Mouse (Mus musculus): ENCODE measurements around the gene Mcemp1. TPM values are rescaled to one million over a fixed set of nuclear protein-coding genes. Genes with fewer than 3 reads are reported as not detected.

The Mcemp1 gene
- polyA plus RNA-seq, 1 experiment from 2014 or later, result 0.54 TPM

DNA sequence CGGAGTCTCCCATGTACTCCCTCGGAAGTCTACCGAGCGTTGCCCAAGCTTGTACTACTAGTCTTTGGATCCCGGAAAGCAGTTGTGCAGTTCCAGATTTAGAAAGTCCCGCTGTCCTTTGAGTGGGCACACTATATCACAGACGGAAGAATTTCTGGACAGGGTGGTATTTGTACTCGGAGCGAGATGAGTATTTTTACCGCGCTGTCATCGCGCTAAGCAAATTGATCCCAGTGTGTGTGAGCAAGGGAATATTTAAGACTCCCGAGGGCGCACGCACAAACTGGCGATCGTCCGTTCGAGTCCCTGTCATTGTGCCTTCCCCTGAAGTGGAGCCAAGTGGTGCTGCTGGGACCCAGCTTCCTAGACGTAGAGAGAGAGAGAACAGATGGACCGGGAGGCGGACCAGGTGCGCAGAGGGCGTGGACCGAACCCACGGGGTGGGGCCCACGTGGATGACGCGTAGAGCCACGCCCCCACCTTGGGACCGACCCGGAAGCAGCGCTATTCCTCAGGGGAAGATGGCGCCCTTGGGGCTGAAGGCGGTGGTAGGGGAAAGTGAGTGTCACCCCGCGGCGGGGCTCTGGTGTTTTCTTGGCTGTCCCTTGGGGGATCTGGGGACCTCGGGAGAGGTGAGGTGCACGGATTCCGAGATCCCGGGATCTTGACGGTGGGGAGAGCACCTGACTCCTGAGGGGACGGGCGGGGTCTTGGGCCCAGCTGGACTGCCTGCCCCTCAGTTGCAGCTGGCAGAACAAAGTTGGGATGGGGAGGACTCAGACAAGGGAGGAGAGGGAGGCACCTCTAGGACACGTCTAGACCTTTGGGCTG lies 34.7 kb upstream of the Mcemp1 start, which contains the start of gene Stxbp2:
Gene Stxbp2, plus strand, starts transcription at position 309 of the 831 bp plus-strand sequence.
- TF ChIP-seq CTCF (IDR thresholded peaks at IDR 0.05; ENCODE audit: low read depth), result 0 out of 2 replicates have a peak, but pooled peaks have one; percentile 6
- Histone ChIP-seq H3K9ac (ENCODE audit: low read depth, low read length) (peak within 1 kb of the TSS; percentile 71), H3K4me1 (replicated peaks; ENCODE audit: insufficient read depth, low read length) (no peaks in the 10 kb centered on the region), H3K36me3 (ENCODE audit: insufficient read depth, low read length) (0 out of 2 replicates have a peak, but pooled peaks cover 3% of the 10 kb centered on the region), H3K9me3 (replicated peaks; ENCODE audit: low read length) (no peaks in the 10 kb centered on the region), H3K4me3 (replicated peaks; ENCODE audit: low read depth, low read length) (peak within 1 kb of the TSS; percentile 63), H3K27ac (peak within 1 kb of the TSS; percentile 8; the same call in 1 of the 2 replicates), H3K4me2 (ENCODE audit: low read length) (peak within 1 kb of the TSS; percentile 74), H3K27me3 (ENCODE audit: insufficient read depth, low read length) (0 out of 2 replicates have a peak, but pooled peaks cover 3% of the 10 kb centered on the region)
- WGBS, result 6% methylated on average over 47 of the region's 47 CpGs
- peak; percentile 94 for ATAC-seq (replicated peaks; ENCODE audit: low FRiP score, low read depth)
- DNase-seq (ENCODE audit: low spot score), result peak; percentile 77

DNA sequence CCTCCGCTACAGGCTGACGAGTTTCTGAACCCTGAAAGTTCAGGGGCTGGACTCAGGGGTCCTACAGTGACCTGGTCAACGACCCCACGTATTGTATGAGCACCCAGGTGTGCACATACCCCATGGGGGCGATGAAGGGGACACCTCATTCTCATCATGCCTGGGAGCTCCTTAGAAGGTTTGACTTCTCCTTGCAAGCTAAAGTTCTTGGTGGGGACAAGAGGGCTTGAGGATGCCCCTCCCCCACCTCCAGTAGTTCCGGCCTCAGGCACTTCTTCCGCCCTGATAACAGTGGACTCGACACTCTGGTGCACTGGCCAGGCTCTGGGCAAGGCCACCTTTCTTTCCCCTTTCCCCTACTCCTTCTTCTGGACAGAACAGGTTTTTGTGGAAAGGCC lies 34.1 kb upstream of the Mcemp1 start:
- peak overlapping the region; percentile 74 for H3K4me2 ChIP-seq (ENCODE audit: low read length)
- H3K9ac ChIP-seq (ENCODE audit: low read depth, low read length), result peak overlapping the region; percentile 71
- H3K4me3 ChIP-seq (replicated peaks; ENCODE audit: low read depth, low read length), result peak overlapping the region; percentile 63
- peak overlapping the region; percentile 8; the same call in 1 of the 2 replicates for H3K27ac ChIP-seq
- ATAC-seq (replicated peaks; ENCODE audit: low FRiP score, low read depth) (peak; percentile 37), DNase-seq (ENCODE audit: low spot score) (peak; percentile 13)
- no peak for TF ChIP-seq CTCF (IDR thresholded peaks at IDR 0.05; ENCODE audit: low read depth)
- 14% methylated on average over 8 of the region's 8 CpGs for WGBS
- H3K9me3 ChIP-seq (replicated peaks; ENCODE audit: low read length), result no peaks in the 10 kb centered on the region
- H3K36me3 ChIP-seq (ENCODE audit: insufficient read depth, low read length), result 0 out of 2 replicates have a peak, but pooled peaks cover 3% of the 10 kb centered on the region
- H3K27me3 ChIP-seq (ENCODE audit: insufficient read depth, low read length), result 0 out of 2 replicates have a peak, but pooled peaks cover 3% of the 10 kb centered on the region
- no peaks in the 10 kb centered on the region for H3K4me1 ChIP-seq (replicated peaks; ENCODE audit: insufficient read depth, low read length)

- no peak overlapping the region for H3K27ac ChIP-seq
- no peaks in the 10 kb centered on the region for H3K36me3 ChIP-seq (ENCODE audit: insufficient read depth, low read length)
- H3K4me2 ChIP-seq (ENCODE audit: low read length), result no peak overlapping the region
- H3K9me3 ChIP-seq (replicated peaks; ENCODE audit: low read length), result no peaks in the 10 kb centered on the region
- no peak overlapping the region for H3K4me3 ChIP-seq (replicated peaks; ENCODE audit: low read depth, low read length)
- H3K4me1 ChIP-seq (replicated peaks; ENCODE audit: insufficient read depth, low read length), result no peaks in the 10 kb centered on the region
- 29% methylated on average over 5 of the region's 5 CpGs for WGBS
- peak; percentile 52 for TF ChIP-seq CTCF (IDR thresholded peaks at IDR 0.05; ENCODE audit: low read depth)
- no peaks in the 10 kb centered on the region for H3K27me3 ChIP-seq (ENCODE audit: insufficient read depth, low read length)
- no peak overlapping the region for H3K9ac ChIP-seq (ENCODE audit: low read depth, low read length)
- DNase-seq (ENCODE audit: low spot score) (peak; percentile 33), ATAC-seq (replicated peaks; ENCODE audit: low FRiP score, low read depth) (peak; percentile 40; the same call in 1 of the 2 replicates)
These were observed 19.8 kb upstream of the Mcemp1 start for GRCm38 (mm10) chr8:3645804-3646203.

DNA sequence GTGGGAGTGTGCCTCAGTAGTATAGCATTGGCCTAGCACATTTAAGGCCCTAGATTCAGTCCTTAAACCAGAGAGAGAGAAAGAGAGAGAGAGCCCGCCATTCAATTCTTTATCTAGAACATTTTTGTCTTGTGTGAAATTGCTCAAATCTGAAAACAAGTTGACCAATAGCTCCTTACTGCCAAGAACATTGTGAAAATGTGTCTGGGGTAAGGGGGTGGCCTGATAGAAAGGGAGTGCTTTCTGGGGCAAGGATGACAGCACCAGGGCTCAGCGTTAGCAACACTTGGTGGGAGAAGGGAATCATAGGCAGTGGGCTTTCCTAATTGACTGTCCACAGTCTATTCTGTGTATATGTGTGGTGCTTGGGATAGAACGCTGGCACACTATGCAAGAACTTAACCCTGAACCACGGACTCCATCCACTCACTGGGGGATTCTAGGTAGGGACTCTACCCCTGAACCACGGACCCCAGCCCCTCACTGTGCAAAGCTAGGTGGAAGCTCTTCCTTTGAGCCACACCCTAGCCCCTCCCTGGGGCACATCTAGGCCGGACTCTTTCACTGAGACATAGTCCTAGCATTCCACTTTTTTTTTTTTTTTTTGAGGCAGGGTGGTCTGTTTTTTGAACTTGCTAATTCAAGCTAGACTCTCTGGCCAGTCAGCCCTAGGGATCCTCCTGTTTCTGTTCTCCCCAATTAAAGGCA lies 18.6 kb upstream of the Mcemp1 start:
- TF ChIP-seq CTCF (IDR thresholded peaks at IDR 0.05; ENCODE audit: low read depth), result no peak
- ATAC-seq (replicated peaks; ENCODE audit: low FRiP score, low read depth), result 0 out of 2 replicates have a peak, but pooled peaks have one; percentile 11
- no peak overlapping the region for H3K27ac ChIP-seq

GRCm38 (mm10) chr8:3647561-3647960 lies 18.0 kb upstream of the Mcemp1 start:
- DNase-seq (ENCODE audit: low spot score), result peak; percentile 18
- no peaks in the 10 kb centered on the region for H3K36me3 ChIP-seq (ENCODE audit: insufficient read depth, low read length)
- 54% methylated on average over 4 of the region's 4 CpGs for WGBS
- no peaks in the 10 kb centered on the region for H3K27me3 ChIP-seq (ENCODE audit: insufficient read depth, low read length)
- no peak overlapping the region for H3K27ac ChIP-seq
- H3K4me2 ChIP-seq (ENCODE audit: low read length), result no peak overlapping the region
- 0 out of 2 replicates have a peak, but pooled peaks have one; percentile 49 for ATAC-seq (replicated peaks; ENCODE audit: low FRiP score, low read depth)
- no peak for TF ChIP-seq CTCF (IDR thresholded peaks at IDR 0.05; ENCODE audit: low read depth)
- no peak overlapping the region for H3K4me3 ChIP-seq (replicated peaks; ENCODE audit: low read depth, low read length)
- no peak overlapping the region for H3K9ac ChIP-seq (ENCODE audit: low read depth, low read length)
- no peaks in the 10 kb centered on the region for H3K4me1 ChIP-seq (replicated peaks; ENCODE audit: insufficient read depth, low read length)
- H3K9me3 ChIP-seq (replicated peaks; ENCODE audit: low read length), result no peaks in the 10 kb centered on the region

More for the DNA sequence above, 18.6 kb upstream of the Mcemp1 start:
- H3K9me3 ChIP-seq (replicated peaks; ENCODE audit: low read length), result no peaks in the 10 kb centered on the region
- no peak overlapping the region for H3K4me2 ChIP-seq (ENCODE audit: low read length)
- DNase-seq (ENCODE audit: low spot score), result no peak
- H3K4me1 ChIP-seq (replicated peaks; ENCODE audit: insufficient read depth, low read length), result no peaks in the 10 kb centered on the region
- WGBS, result 83% methylated on average over 6 of the region's 6 CpGs
- no peaks in the 10 kb centered on the region for H3K36me3 ChIP-seq (ENCODE audit: insufficient read depth, low read length)
- H3K9ac ChIP-seq (ENCODE audit: low read depth, low read length), result no peak overlapping the region
- H3K4me3 ChIP-seq (replicated peaks; ENCODE audit: low read depth, low read length), result no peak overlapping the region
- no peaks in the 10 kb centered on the region for H3K27me3 ChIP-seq (ENCODE audit: insufficient read depth, low read length)

- Histone ChIP-seq H3K9ac (ENCODE audit: low read depth, low read length) (no peak overlapping the region), H3K4me2 (ENCODE audit: low read length) (no peak overlapping the region), H3K27me3 (ENCODE audit: insufficient read depth, low read length) (no peaks in the 10 kb centered on the region), H3K4me3 (replicated peaks; ENCODE audit: low read depth, low read length) (no peak overlapping the region), H3K4me1 (replicated peaks; ENCODE audit: insufficient read depth, low read length) (no peaks in the 10 kb centered on the region), H3K36me3 (ENCODE audit: insufficient read depth, low read length) (no peaks in the 10 kb centered on the region), H3K9me3 (replicated peaks; ENCODE audit: low read length) (no peaks in the 10 kb centered on the region), H3K27ac (no peak overlapping the region)
- DNase-seq (ENCODE audit: low spot score) (no peak), ATAC-seq (replicated peaks; ENCODE audit: low FRiP score, low read depth) (no peak)
- WGBS, result 65% methylated on average over 2 of the region's 2 CpGs
- no peak for TF ChIP-seq CTCF (IDR thresholded peaks at IDR 0.05; ENCODE audit: low read depth)
These were observed 17.3 kb upstream of the Mcemp1 start for GRCm38 (mm10) chr8:3648268-3648667.

All from kidney, postnatal 0 days (tissue).